Mouse (Mus musculus) urinary bladder, adult 18-20 months (tissue): ENCODE measurements around the gene Pigb.
"Not testable (repeated sequence)": the region's sequence is repeated elsewhere in the genome, so short reads cannot be mapped to it uniquely, and the experiment has no call there.

ENCODE experiments used
- DNase-seq, 2 experiments: peaks; one replicate each; pipeline ENCODE4 v3.0.0; 2022; ENCODE audit warnings: low spot score in 2 of 2, mixed read lengths in 2 of 2

The Pigb gene

DNA sequence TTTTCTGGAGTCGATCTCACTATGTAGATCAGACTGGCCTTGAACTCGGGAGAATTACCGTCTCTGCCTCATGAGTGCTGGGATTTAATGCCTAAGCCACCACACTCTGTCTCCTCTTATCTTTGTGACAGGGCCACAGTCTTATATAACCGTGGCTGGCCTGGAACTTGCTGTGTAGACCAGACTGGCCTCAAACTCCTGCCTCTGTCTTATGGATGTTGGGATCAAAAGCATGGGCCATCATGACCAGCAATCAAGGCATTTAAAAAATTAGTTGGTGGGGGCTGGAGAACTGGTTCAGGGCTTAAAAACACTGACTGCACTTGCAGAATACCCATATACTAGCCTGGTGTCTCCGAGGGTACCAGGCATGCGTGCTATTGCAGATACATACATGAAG lies at the start of gene Pigb:
Gene Pigb (minus strand): TSS at position 299 of the 400 bp plus-strand sequence.
- DNase-seq = no peak

DNA sequence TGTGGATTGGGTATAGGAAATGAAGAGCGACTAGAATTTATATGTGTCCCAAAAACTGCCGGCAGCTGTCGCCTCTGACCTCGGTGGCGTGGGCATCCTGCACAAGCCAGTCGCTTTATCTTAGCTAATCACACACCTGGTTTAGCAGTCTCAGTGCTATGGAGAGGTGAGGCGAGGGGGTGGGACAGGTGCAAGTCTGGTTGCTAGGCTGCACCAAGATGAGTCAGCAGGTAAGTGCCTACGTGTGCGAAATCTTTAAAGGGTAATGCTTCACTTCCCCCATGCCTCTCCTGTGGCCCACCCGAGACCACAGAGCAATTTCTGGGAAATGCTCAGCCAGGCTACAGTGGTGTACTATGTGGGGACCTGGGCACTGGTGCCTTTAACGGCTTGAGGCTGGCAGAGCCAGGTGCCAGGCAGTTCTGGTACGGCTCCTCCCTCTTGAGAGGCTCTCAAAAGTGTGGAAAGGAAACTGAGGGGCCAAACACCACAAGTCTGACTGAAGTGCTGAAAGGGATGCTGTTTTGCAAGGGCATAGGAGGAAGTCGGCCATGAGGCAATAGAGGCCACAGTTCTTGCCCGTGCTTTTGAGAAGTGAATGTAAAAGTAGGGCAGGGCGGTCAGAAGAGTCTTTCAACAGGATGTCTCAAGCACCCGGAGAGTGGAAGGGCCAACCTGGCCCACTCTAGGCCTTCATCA lies 49.2 kb upstream of the Pigb start:
- DNase-seq = peak in 1 of 2 experiments; percentile 34

DNA sequence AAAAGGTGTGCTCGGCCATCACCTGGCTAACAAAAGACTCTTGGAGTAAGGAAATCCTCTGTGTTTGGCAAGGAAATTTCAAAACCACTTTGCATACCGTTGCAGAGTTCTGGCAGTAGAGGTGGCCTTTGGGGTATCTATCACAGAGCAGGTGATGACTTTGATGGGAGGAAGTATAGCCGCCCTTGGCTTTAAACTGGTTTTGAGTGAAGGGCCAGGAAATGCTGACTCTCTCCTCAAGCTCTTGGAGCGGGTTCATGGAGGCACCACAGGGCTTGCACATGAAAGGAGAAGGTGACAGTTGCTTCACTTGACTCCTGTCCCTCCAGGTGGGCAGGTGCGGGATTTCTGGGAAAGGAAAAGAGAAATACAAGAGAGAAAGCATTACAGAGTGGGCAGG lies 47.4 kb upstream of the Pigb start:
- no peak for DNase-seq

DNA sequence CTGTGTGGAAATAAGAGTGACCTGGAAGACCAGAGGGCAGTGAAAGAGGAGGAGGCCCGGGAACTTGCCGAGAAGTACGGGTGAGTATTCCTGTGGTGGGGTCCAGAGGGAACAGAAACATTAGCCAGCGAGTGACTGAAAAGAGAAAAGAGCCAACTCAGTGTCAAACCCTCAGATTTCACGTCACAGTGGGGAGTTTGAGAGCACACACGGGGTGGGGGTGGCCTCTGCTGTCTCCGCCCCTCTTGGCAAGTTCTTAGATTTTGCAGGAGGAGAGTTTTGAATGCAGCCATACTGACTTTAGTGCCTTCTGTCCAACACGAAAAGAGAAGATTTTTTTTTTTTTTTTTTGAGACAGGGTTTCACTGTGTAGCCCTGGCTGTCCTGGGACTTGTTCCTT lies 46.9 kb upstream of the Pigb start:
- no peak for DNase-seq

DNA sequence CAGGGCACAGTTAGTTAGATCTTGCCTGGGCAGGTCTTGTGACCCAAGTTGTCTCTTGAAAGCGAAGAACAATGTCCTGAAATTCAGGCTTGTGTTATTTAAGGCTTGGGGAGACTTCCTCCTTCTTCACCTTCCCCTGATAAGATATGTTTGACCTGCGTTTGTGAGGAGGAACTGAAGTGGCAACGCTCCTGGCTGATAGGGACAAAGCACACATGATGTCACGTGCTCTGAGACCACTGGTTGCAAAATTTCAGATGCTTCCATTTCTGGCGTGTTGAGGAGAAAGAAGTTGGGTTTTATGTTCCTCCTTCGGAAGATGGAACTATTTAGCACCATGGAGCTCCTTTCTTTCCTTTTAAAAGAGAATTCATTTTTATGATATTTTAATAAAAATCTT lies 45.7 kb upstream of the Pigb start:
- no peak for DNase-seq

DNA sequence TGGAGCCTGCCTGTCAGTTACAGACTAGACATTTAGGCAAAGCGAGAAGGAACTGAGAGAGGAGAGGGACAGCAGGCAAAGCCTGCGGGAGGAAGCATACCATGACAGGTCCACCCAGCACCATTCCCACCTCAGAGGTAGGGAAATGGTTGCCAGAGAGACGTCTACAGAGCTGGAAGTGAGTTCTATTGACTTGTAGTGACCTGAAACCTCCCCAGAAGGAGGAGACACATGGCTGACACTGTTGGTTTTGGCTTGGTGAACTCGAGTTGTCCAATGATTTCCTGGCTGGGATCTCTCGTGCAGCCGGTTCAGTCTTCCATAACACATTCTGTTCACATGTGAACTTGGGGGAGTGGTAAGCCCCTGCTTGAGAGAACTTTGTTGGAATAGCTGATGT lies 43.8 kb upstream of the Pigb start:
- DNase-seq = no peak

DNA sequence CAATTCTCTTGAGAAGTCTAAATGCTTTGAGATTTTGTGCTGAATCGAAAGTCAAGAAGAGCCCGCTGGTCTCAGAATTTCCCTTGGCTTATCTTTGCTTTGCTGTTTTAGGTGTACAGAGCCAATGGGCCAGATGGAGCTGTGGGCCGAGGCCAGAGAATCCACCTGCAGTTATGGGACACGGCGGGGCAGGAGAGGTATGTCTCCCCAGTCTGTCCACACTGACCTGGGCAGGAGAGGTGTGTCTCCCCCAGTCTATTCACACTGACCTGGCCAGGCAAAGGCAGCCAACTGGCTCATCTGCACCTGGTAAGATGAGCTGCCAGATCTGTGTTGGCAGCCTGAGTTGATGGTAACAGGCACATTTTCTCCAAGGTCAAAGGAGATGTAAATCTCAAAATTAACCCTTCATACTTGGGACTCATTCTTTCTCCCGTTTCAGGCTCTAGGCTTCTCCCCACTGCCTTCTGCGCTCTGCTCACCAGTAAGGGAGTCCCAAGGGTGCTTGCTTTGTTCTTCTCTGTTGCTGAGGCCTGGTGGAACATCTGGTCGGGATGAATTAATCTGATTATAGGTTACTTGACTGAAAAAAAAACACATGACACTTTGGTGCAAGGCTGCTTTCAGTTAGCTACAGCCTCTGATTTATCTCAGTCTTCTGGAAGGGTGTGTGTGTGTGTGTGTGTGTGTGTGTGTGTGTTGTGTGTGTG lies 42.3 kb upstream of the Pigb start:
- no peak for DNase-seq

DNA sequence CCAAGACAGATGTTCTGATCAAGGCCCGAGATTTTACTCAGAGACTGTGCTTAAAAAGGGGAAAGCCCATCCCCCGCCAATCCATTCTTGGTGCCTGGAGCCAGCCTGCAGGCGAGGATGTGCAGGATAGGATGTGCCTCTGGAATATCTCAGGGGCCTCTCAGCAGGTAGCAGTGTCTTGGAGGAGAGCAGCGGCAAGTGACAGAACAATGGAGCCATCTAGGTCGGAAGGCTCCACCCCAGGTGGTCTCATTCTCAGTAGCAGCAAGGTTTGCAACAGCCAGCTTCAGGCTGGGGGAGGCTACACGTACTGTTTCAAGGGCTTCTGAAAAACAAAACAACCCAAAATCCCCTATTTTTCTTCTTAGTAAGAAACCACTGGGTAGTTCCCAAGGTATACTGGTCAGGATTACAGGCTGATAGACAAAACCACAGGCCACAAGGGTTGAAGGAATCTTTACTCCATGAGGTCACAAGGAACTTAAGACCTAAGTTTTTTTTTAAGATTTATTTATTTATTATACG lies 39.7 kb upstream of the Pigb start:
- no peak for DNase-seq

DNA sequence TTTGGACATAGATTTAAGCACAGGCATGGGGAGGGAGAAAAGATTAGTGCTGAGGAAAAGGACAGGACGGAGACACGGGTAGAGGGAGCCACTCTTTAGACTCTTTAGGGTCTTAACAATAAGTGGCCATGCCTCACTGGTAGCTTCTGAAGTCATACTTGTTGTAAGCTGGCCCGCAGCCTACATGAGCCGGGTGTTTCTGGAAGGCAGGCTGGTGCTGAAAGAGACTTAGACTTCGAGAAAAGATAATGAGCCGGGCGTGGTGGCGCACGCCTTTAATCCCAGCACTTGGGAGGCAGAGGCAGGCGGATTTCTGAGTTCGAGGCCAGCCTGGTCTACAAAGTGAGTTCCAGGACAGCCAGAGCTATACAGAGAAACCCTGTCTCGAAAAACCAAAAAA lies 39.2 kb upstream of the Pigb start:
- not testable (repeated sequence) for DNase-seq

DNA sequence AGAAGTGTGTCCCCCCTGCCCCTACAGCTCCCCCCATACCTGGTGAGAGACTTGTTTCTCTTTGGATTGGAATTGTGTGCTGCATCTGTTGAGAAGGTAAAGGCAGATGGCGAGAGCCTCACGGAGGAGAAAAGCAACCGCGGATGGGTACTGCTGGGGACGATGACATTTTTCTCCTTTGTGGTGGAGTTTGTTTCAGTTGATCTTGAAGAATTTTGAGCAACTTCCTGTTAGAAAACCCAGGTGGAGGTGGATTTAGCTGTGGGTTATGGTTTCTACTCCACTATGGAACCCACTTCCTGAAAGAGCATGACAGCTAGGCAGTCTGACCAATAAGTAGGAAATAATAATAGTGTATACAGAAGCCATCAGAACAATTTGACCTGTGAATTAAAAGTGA lies 33.0 kb upstream of the Pigb start:
- DNase-seq = no peak

DNA sequence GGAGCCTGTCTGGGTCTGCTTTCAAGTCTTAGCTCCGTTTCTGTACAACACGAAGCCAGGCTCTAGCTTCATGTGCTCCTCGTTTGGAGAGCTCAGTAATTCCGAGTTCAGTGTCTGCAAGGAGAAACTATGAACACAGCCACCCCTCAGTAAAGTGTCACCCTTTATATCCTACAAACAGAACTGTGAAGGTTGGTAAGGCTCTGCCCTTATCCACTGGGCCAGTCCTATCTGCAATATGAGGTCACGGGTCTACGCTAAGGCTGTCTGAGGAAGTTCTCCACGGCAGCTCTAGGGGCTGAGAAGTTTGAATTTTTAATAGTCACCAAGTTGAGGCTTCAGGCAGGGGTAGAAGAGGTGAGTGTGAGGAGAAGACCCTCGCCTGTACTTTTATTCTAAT lies 32.2 kb upstream of the Pigb start:
- no peak for DNase-seq

DNA sequence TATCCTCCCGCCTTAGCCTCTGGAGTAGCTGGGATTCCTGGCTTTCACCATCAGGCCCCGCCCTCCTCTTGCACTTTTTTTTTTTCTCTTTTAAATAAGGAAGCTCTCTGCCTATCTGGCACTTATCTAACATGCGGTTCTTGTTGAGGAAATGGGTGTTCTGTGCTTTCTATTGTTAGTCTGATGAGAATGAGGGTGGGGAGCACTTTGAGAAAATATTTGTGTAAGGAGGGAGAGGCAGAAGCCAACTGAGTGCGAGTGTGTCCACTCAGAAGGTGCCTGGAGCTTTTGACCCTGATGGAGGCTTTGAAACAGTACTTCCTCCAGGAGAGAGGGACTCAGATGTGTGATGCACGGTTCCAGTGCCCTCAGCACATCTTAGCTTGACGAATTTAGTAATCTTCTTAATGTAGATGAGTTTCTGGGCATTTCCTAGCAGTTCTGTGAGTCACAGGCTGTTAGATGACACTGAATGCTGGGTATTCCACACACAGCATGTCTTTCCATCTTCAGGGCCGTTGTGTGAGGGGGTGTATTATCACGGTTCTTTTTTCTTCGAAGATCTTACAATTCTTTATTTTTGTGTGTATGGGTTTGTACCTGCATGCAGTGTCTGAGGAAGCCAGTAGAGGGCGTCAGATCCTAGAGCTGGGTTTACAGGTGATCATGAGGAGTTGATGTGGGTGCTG lies 30.9 kb upstream of the Pigb start:
- DNase-seq = no peak

DNA sequence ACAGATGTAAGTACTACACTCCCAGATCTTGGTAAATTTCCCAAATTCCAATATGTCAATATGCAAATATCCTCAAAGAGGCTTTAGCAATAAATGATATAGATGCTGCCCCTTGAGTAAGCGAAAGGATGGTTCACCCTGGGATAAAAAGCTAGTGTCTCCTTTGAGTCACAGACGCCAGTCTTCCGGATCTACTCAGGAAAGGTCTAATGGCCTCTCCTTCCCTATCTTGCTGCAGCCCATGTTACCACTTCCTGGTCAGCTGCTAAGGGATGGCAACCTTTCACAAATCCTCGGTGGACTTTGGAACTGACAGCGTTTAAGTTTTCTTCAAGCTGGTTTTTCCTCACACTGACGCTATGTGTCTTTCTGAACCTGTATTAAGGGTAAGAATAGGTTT lies 28.5 kb upstream of the Pigb start:
- no peak for DNase-seq

DNA sequence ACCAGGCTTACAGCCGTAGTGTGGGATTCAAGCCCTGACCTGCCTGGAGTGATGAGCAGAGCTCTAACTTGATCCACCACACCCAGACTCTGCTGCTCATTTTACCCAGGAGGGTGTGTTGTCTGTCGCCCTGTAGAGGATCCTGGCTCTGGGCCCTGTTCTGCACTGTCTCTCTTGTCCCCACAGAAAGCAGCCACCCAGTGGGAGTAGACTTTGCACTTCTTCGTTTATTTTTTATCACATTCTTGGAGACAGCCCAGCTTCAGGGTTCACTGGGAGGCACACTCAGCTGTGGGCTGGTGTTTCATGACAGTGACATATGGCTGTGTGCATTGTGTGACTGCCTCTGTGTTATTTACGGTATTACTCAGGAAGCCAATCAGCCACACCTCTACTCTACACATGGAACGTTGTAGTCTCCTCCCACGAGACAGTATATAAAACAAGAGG lies 28.1 kb upstream of the Pigb start:
- DNase-seq = peak in 1 of 2 experiments; percentile 32

DNA sequence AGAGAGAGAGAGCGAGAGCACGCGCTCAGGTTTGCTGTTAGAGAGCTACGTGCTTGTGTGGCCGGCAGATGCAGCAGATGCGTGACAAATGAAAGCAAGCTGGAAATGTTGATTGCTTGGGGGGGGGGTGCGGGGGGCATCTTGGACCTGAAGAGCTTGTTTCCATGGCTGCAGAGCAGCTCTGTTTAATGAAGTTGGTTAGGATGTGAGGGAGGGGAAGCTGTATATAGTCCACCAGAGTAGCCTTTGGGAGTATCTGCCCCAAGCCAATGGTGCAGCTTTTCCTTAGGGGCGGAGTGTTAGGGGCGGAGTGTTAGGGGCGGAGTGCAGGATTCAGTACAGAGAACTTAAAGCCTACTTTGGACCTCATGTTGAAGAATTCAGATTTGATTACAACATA lies 26.9 kb upstream of the Pigb start:
- DNase-seq = no peak

DNA sequence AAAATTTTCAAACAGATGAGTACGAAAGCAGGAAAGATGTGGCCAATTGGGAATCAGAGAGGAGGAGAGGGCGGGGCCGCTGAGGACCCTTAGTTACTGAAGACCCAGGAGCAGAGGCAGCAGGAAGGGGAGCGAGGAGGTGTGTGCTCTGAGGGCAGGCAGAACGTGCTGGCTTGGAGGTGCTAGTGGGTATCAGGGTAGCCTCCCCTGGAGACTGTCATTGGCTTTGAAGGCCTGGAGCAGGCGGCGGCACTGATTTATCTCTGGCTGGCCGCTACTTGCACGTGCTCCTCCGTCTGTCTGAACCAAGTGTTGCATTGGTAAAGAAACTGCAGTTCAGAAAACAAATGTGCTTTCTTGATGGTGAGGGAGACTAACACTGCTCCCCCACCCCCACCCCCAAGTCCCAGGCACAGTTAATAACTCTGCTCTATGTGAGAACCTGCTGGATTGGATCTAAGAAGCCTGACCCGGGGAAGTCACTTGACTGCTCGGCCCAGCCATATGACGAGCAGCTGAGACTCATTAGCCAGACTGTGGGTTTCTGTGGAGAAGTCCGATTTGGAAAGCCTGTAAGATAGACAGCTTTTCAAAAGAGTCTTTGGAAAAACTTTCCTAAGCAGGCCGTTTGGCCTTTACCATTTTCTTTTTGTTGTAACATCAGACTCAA lies 23.6 kb upstream of the Pigb start:
- no peak for DNase-seq

DNA sequence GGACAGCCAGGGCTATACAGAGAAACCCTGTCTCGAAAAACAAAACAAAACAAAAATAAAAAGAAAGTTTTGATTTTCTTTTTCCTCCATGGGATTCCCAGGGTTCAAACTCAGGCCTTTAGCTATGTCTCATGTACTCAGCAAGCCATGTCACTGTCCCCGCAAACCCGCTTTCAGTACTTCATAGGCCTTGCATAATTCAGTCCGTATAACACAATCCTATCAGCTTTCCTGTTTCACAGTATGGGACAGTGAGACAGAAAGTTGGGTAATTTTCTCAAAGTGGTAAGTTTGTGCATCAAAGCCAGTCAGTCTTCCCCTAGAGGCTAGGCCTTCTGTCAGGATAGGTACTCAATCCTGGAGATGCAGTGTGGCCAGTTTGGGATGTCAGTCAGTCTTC lies 19.0 kb upstream of the Pigb start:
- no peak for DNase-seq

DNA sequence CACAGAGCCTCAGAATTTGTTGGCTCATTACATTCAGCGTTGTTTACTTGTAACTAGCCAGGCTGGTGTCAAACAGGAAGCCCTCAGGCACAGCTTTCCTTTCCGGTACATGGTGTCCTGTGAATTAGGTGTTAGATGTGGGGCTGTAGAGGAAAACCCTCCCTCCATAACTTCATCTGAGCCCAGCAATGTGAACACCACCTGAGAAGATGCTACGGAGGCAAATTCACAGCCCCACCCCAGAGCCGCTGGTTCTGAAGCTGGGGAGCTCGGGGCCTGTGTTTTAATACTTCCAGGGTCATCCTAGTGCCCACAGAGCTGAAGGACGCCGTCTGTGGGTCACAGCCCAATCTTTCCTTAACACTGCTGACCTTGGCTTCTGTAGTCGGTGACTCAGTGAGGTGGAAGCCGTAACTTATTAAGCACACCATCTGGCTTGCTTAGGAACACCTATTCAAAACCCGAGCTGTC lies 15.3 kb upstream of the Pigb start:
- no peak for DNase-seq

DNA sequence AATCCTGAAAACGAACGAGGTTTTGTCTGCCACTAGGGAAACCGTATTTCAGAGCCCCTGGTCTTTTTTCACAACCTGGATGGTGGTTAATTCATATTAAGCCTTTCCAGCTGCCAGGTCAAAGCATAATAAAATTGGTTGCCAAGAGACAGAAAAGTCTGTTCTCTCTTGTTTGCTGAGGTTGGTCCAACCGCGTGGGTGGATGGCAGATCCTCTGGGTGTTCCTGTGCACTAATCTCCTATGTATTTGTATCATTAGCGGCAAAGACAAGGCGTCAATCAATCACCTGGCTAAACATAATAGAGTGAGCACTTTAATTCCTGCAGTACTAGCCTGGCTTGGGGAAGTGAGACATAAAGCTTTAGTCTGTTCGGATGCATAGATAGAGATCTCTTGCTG lies 10.4 kb upstream of the Pigb start:
- DNase-seq = no peak

DNA sequence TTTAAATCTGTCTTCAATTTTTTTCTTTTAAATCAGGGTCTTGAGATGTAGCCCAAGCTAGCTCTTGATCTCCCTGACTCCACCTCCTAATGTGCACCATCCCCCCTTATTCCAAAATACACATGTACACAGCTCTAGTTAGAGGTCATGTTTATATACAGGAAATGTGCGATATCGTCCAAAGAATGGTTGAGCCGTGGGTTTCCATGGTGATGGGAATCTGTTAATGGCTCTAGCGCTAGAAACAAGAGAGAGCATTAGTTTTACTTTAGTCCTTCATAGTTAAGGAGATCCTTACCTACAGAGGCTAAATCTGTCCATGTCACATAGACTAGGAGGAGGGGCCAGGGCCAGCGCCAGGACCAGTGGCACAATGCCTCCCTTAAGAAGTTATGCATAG lies 9.7 kb upstream of the Pigb start:
- no peak for DNase-seq

DNA sequence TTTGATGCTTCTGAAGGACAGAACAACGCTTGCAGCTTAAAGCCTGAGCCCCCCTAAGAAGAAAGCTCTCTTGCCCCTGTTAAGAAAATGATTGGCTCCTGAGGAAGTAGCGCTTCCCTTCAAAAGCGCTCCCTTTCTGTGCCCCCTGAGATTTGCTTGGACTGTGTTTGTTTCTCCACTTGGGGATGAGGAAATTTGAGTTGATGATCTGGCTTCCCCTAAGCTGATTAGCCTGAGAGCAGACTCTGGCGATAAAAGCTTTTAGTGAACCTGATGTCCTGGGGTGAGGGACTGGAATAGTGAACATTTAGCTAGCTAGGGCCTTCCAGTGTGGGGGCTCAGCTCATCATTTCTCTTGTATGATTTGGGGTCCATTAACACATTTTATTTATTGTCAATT lies 8.7 kb upstream of the Pigb start:
- no peak for DNase-seq

DNA sequence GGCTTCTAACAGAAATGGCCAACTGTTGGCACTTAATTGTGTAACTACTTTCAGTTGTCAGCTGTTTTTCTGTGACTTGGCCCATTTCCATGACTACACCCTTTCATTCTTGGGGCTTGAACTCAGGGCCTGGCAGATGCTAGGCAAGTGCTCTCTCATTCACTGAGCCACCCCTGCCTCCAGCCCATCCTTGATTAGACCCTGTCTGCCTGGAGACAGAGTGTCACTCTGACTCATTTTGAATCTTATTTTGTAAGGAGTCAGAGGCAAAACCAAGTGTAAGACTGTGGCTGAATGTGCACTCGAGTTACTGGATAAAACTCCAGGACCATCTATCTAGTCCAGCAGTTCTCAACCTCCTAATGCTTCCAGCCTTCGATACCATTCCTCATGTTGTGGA lies 7.7 kb upstream of the Pigb start:
- no peak for DNase-seq
